Mouse (Mus musculus) CH12.LX (cell line): Measurements from ENCODE around the gene Slc29a3.

Source experiments
- CTCF ChIP-seq, 2 experiments: IDR thresholded peaks in 1 of 2; conservative IDR thresholded peaks in 1 of 2; 2 replicates each; pipeline ENCODE4 v1.5.1; 2011 to 2012; ENCODE audit warnings: low read depth in 2 of 2, low read length in 2 of 2, improper control_type of control experiment in 1 of 2, inconsistent platforms in 1 of 2, mild to moderate bottlenecking in 1 of 2, moderate library complexity in 1 of 2
- EP300 ChIP-seq: IDR thresholded peaks from 2 replicates; pipeline ENCODE4 v1.6.1; 2011; ENCODE audit warnings: low read length, improper control_type of control experiment
- MAX ChIP-seq: IDR thresholded peaks from 2 replicates; pipeline ENCODE4 v1.6.1; 2011; ENCODE audit warnings: low read length, improper control_type of control experiment
- POLR2A ChIP-seq: IDR thresholded peaks from 2 replicates; pipeline ENCODE4 v1.6.1; 2011; ENCODE audit warnings: low read depth, mild to moderate bottlenecking, improper control_type of control experiment, low read length
- TCF12 ChIP-seq: IDR thresholded peaks from 2 replicates; pipeline ENCODE4 v1.6.1; 2014; ENCODE audit warnings: low read depth, mild to moderate bottlenecking, inconsistent platforms, low read length, improper control_type of control experiment
- USF2 ChIP-seq: conservative IDR thresholded peaks from 2 replicates; pipeline ENCODE4 v1.6.1; 2011; ENCODE audit warnings: low read depth, low read length, improper control_type of control experiment

DNA sequence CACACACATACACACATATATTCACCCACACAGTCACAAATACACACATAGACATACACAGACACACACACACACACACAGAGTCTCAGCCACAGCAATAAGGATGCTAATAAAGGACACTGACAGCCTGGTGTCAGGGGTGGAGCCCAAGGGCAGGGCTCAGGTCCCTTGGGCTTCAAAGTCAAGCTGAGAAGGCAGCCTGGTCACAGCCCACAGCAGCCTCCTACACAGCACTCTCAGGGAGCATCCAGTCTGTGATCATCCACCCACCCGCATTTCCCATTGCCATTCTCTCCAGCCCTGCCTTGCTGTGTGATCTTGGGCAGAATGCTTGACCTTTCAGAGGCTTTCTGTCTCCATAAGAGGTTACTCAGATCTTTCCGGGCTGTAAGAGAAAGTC is 6.1 kb downstream of the Slc29a3 start:
- TF ChIP-seq CTCF (conservative IDR thresholded peaks at IDR 0.05 in 1 of 2, IDR thresholded peaks at IDR 0.05 in 1 of 2; ENCODE audit: low read depth in 2 of 2, low read length in 2 of 2) (no peak), POLR2A (no peak), MAX (no peak), TCF12 (no peak), EP300 (no peak), USF2 (no peak)
